Mouse (Mus musculus): ENCODE results near the gene Aebp2. TPM values are rescaled to one million over a fixed set of nuclear protein-coding genes. Genes with fewer than 3 reads are reported as not detected.
"Not testable (repeated sequence)": the region's sequence is repeated elsewhere in the genome, so short reads cannot be mapped to it uniquely, and the experiment has no call there.

Gene Aebp2
- polyA plus RNA-seq, 1 experiment from 2014 or later: 7.7 TPM

GRCm38 (mm10) chr6:140591331-140591730 is 31.1 kb upstream of the Aebp2 start:
- DNase-seq (ENCODE audit: low spot score) (no peak), ATAC-seq (no peak)
- H3K36me3 ChIP-seq (ENCODE audit: control insufficient read depth, insufficient read depth, low read length): peaks cover 88% of the 10 kb centered on the region
- H3K4me2 ChIP-seq (ENCODE audit: low read length): no peak overlapping the region
- no peak overlapping the region for H3K27ac ChIP-seq (ENCODE audit: low read depth, low read length)
- H3K4me3 ChIP-seq (ENCODE audit: low read depth, low read length): no peak overlapping the region
- H3K9ac ChIP-seq (ENCODE audit: low read length): no peak overlapping the region
- WGBS: 92% methylated on average over 5 of the region's 5 CpGs
- no peaks in the 10 kb centered on the region for H3K4me1 ChIP-seq (ENCODE audit: control insufficient read depth, insufficient read depth, low read length)
- H3K27me3 ChIP-seq (replicated peaks; ENCODE audit: control insufficient read depth, insufficient read depth, low read length): no peaks in the 10 kb centered on the region
- no peaks in the 10 kb centered on the region for H3K9me3 ChIP-seq (replicated peaks; ENCODE audit: control insufficient read depth, low read length)

- Histone ChIP-seq H3K27ac (ENCODE audit: low read depth, low read length) (no peak overlapping the region), H3K4me1 (ENCODE audit: control insufficient read depth, insufficient read depth, low read length) (no peaks in the 10 kb centered on the region), H3K4me3 (ENCODE audit: low read depth, low read length) (no peak overlapping the region), H3K4me2 (ENCODE audit: low read length) (no peak overlapping the region), H3K27me3 (replicated peaks; ENCODE audit: control insufficient read depth, insufficient read depth, low read length) (no peaks in the 10 kb centered on the region), H3K9ac (ENCODE audit: low read length) (no peak overlapping the region), H3K9me3 (replicated peaks; ENCODE audit: control insufficient read depth, low read length) (no peaks in the 10 kb centered on the region), H3K36me3 (ENCODE audit: control insufficient read depth, insufficient read depth, low read length) (peaks cover 86% of the 10 kb centered on the region)
- ATAC-seq (no peak), DNase-seq (ENCODE audit: low spot score) (no peak)
- 92% methylated on average over 8 of the region's 8 CpGs for WGBS
Observed at GRCm38 (mm10) chr6:140592713-140593112, 29.8 kb upstream of the Aebp2 start.

GRCm38 (mm10) chr6:140593420-140594170 is 28.9 kb upstream of the Aebp2 start:
- no peak overlapping the region for H3K9ac ChIP-seq (ENCODE audit: low read length)
- H3K27me3 ChIP-seq (replicated peaks; ENCODE audit: control insufficient read depth, insufficient read depth, low read length): no peaks in the 10 kb centered on the region
- WGBS: 89% methylated on average over 17 of the region's 17 CpGs
- DNase-seq (ENCODE audit: low spot score): no peak
- no peak overlapping the region for H3K4me3 ChIP-seq (ENCODE audit: low read depth, low read length)
- H3K9me3 ChIP-seq (replicated peaks; ENCODE audit: control insufficient read depth, low read length): no peaks in the 10 kb centered on the region
- H3K27ac ChIP-seq (ENCODE audit: low read depth, low read length): no peak overlapping the region
- no peak for ATAC-seq
- peaks cover 79% of the 10 kb centered on the region for H3K36me3 ChIP-seq (ENCODE audit: control insufficient read depth, insufficient read depth, low read length)
- no peaks in the 10 kb centered on the region for H3K4me1 ChIP-seq (ENCODE audit: control insufficient read depth, insufficient read depth, low read length)
- no peak overlapping the region for H3K4me2 ChIP-seq (ENCODE audit: low read length)

- DNase-seq (ENCODE audit: low spot score); H3K4me2 ChIP-seq (ENCODE audit: low read length); H3K27me3 ChIP-seq (replicated peaks; ENCODE audit: control insufficient read depth, insufficient read depth, low read length); H3K9me3 ChIP-seq (replicated peaks; ENCODE audit: control insufficient read depth, low read length); H3K9ac ChIP-seq (ENCODE audit: low read length); ATAC-seq; H3K4me3 ChIP-seq (ENCODE audit: low read depth, low read length); H3K27ac ChIP-seq (ENCODE audit: low read depth, low read length); H3K4me1 ChIP-seq (ENCODE audit: control insufficient read depth, insufficient read depth, low read length): not testable (repeated sequence)
- H3K36me3 ChIP-seq (ENCODE audit: control insufficient read depth, insufficient read depth, low read length): peaks cover 64% of the 10 kb centered on the region
- 95% methylated on average over 6 of the region's 6 CpGs for WGBS
Observed at GRCm38 (mm10) chr6:140595551-140595950, 26.9 kb upstream of the Aebp2 start.

- H3K9me3 ChIP-seq (replicated peaks; ENCODE audit: control insufficient read depth, low read length): no peaks in the 10 kb centered on the region
- DNase-seq (ENCODE audit: low spot score) (no peak), ATAC-seq (0 out of 2 replicates have a peak, but pooled peaks have one; percentile 29)
- no peak overlapping the region for H3K27ac ChIP-seq (ENCODE audit: low read depth, low read length)
- peaks cover 46% of the 10 kb centered on the region for H3K36me3 ChIP-seq (ENCODE audit: control insufficient read depth, insufficient read depth, low read length)
- no peaks in the 10 kb centered on the region for H3K4me1 ChIP-seq (ENCODE audit: control insufficient read depth, insufficient read depth, low read length)
- 70% methylated on average over 15 of the region's 15 CpGs for WGBS
- H3K27me3 ChIP-seq (replicated peaks; ENCODE audit: control insufficient read depth, insufficient read depth, low read length): no peaks in the 10 kb centered on the region
- no peak overlapping the region for H3K4me3 ChIP-seq (ENCODE audit: low read depth, low read length)
- no peak overlapping the region for H3K9ac ChIP-seq (ENCODE audit: low read length)
- H3K4me2 ChIP-seq (ENCODE audit: low read length): no peak overlapping the region
Observed at GRCm38 (mm10) chr6:140597381-140598329, 24.8 kb upstream of the Aebp2 start.

GRCm38 (mm10) chr6:140598516-140598915 is 23.9 kb upstream of the Aebp2 start:
- no peaks in the 10 kb centered on the region for H3K27me3 ChIP-seq (replicated peaks; ENCODE audit: control insufficient read depth, insufficient read depth, low read length)
- no peak overlapping the region for H3K9ac ChIP-seq (ENCODE audit: low read length)
- H3K4me1 ChIP-seq (ENCODE audit: control insufficient read depth, insufficient read depth, low read length): peaks cover under 1% of the 10 kb centered on the region; the same call in 1 of the 2 replicates
- 92% methylated on average over 9 of the region's 9 CpGs for WGBS
- no peak overlapping the region for H3K4me3 ChIP-seq (ENCODE audit: low read depth, low read length)
- H3K4me2 ChIP-seq (ENCODE audit: low read length): no peak overlapping the region
- no peaks in the 10 kb centered on the region for H3K9me3 ChIP-seq (replicated peaks; ENCODE audit: control insufficient read depth, low read length)
- H3K36me3 ChIP-seq (ENCODE audit: control insufficient read depth, insufficient read depth, low read length): peaks cover 37% of the 10 kb centered on the region
- no peak overlapping the region for H3K27ac ChIP-seq (ENCODE audit: low read depth, low read length)
- ATAC-seq: no peak
- no peak for DNase-seq (ENCODE audit: low spot score)

GRCm38 (mm10) chr6:140599337-140599736 is 23.1 kb upstream of the Aebp2 start:
- Histone ChIP-seq H3K4me1 (ENCODE audit: control insufficient read depth, insufficient read depth, low read length) (peaks cover 2% of the 10 kb centered on the region; the same call in 1 of the 2 replicates), H3K9me3 (replicated peaks; ENCODE audit: control insufficient read depth, low read length) (no peaks in the 10 kb centered on the region), H3K27ac (ENCODE audit: low read depth, low read length) (no peak overlapping the region), H3K4me3 (ENCODE audit: low read depth, low read length) (no peak overlapping the region), H3K36me3 (ENCODE audit: control insufficient read depth, insufficient read depth, low read length) (peaks cover 29% of the 10 kb centered on the region), H3K4me2 (ENCODE audit: low read length) (no peak overlapping the region), H3K9ac (ENCODE audit: low read length) (no peak overlapping the region), H3K27me3 (replicated peaks; ENCODE audit: control insufficient read depth, insufficient read depth, low read length) (no peaks in the 10 kb centered on the region)
- 87% methylated on average over 5 of the region's 5 CpGs for WGBS
- DNase-seq (ENCODE audit: low spot score) (no peak), ATAC-seq (no peak)

- H3K27me3 ChIP-seq (replicated peaks; ENCODE audit: control insufficient read depth, insufficient read depth, low read length); H3K4me2 ChIP-seq (ENCODE audit: low read length); H3K9me3 ChIP-seq (replicated peaks; ENCODE audit: control insufficient read depth, low read length); H3K4me1 ChIP-seq (ENCODE audit: control insufficient read depth, insufficient read depth, low read length); DNase-seq (ENCODE audit: low spot score); H3K9ac ChIP-seq (ENCODE audit: low read length); ATAC-seq; H3K4me3 ChIP-seq (ENCODE audit: low read depth, low read length); H3K27ac ChIP-seq (ENCODE audit: low read depth, low read length): not testable (repeated sequence)
- 95% methylated on average over 8 of the region's 8 CpGs for WGBS
- H3K36me3 ChIP-seq (ENCODE audit: control insufficient read depth, insufficient read depth, low read length): peaks cover 20% of the 10 kb centered on the region
Observed at GRCm38 (mm10) chr6:140600671-140601070, 21.8 kb upstream of the Aebp2 start.

All from forebrain, embryonic 14.5 days (tissue).